Comparison of ENCODE assay signal across 8 mouse cellular contexts in genomic region chr4:130573012-130573350, GRCm38 (mm10). TPM values are rescaled to one million over a fixed set of nuclear protein-coding genes. Genes with fewer than 3 reads are reported as not detected.
DNase-seq lines count a peak whose midpoint lies in the region; ATAC-seq and TF ChIP-seq lines count a peak whose summit lies in the region.

No protein-coding gene starts in this region.

- no peak for ATAC-seq in heart, embryonic 16.5 days (replicated peaks; ENCODE audit: extremely low read depth, insufficient read depth, low FRiP score)
- no peak for ATAC-seq in hindbrain, embryonic 15.5 days (ENCODE audit: low FRiP score, low read depth)
- no peak; the same call in 1 of the 2 replicates for ATAC-seq in midbrain, postnatal 0 days (ENCODE audit: low FRiP score)

- 2% methylated on average over 6 of the region's 6 CpGs for WGBS in heart, embryonic 16.5 days
- 0% methylated on average over 6 of the region's 6 CpGs for WGBS in hindbrain, embryonic 15.5 days
- WGBS in midbrain, postnatal 0 days = under 1% methylated on average over 6 of the region's 6 CpGs

- intact Hi-C loops in heart, postnatal 36 days (cut with DNase I) = no loop called here
- intact Hi-C loops in left cerebral cortex, postnatal 25 days (cut with DNase I) = no loop called here

- TF ChIP-seq CTCF in midbrain, postnatal 0 days (IDR thresholded peaks at IDR 0.05) = no peak

- H3K9me3 ChIP-seq in heart, embryonic 16.5 days (replicated peaks; ENCODE audit: control insufficient read depth, low read length) = no peaks in the 10 kb centered on the region
- H3K9me3 ChIP-seq in hindbrain, embryonic 15.5 days = no peaks in the 10 kb centered on the region
- no peaks in the 10 kb centered on the region for H3K9me3 ChIP-seq in midbrain, postnatal 0 days (ENCODE audit: low read length)

- peaks cover 12% of the 10 kb centered on the region for H3K4me1 ChIP-seq in heart, embryonic 16.5 days (ENCODE audit: control insufficient read depth, insufficient read depth, low read length)
- H3K4me1 ChIP-seq in hindbrain, embryonic 15.5 days (replicated peaks) = peaks cover 46% of the 10 kb centered on the region
- peaks cover 10% of the 10 kb centered on the region for H3K4me1 ChIP-seq in midbrain, postnatal 0 days (ENCODE audit: insufficient read depth, low read length)

- no peaks in the 10 kb centered on the region for H3K36me3 ChIP-seq in heart, embryonic 16.5 days (ENCODE audit: control insufficient read depth, insufficient read depth)
- no peaks in the 10 kb centered on the region for H3K36me3 ChIP-seq in hindbrain, embryonic 15.5 days
- no peaks in the 10 kb centered on the region for H3K36me3 ChIP-seq in midbrain, postnatal 0 days (ENCODE audit: insufficient read depth, low read length)

- no peak for DNase-seq in heart, postnatal 36 days
- peak; percentile 65 for DNase-seq in cerebellum, adult 8-10 months
- DNase-seq in midbrain, postnatal 0 days (ENCODE audit: low spot score) = no peak
- no peak for DNase-seq in layer of hippocampus, adult 9-10 months (ENCODE audit: low spot score)
- DNase-seq in left cerebral cortex, postnatal 25 days (ENCODE audit: low spot score in 2 of 2) = no peak
- DNase-seq in thymus, postnatal 14 days = no peak

- H3K27me3 ChIP-seq in heart, embryonic 16.5 days (ENCODE audit: control insufficient read depth, insufficient read depth, low read length) = peaks cover 5% of the 10 kb centered on the region; the same call in 1 of the 2 replicates
- H3K27me3 ChIP-seq in hindbrain, embryonic 15.5 days = 0 out of 2 replicates have a peak, but pooled peaks cover 2% of the 10 kb centered on the region
- no peaks in the 10 kb centered on the region for H3K27me3 ChIP-seq in midbrain, postnatal 0 days (ENCODE audit: insufficient read depth, low read length)

- H3K9ac ChIP-seq in heart, embryonic 16.5 days (ENCODE audit: low read length) = peak overlapping the region; percentile 78
- peak overlapping the region; percentile 94 for H3K9ac ChIP-seq in hindbrain, embryonic 15.5 days
- peak overlapping the region; percentile 97 for H3K9ac ChIP-seq in midbrain, postnatal 0 days (replicated peaks; ENCODE audit: low read length, poor library complexity, severe bottlenecking)

- peak overlapping the region; percentile 61 for H3K4me3 ChIP-seq in heart, embryonic 16.5 days (ENCODE audit: low read length)
- H3K4me3 ChIP-seq in hindbrain, embryonic 15.5 days = peak overlapping the region; percentile 84
- peak overlapping the region; percentile 90 for H3K4me3 ChIP-seq in midbrain, postnatal 0 days (ENCODE audit: low read depth, low read length)

- H3K4me2 ChIP-seq in heart, embryonic 16.5 days (ENCODE audit: low read depth, low read length) = peak overlapping the region; percentile 87
- H3K4me2 ChIP-seq in hindbrain, embryonic 15.5 days = peak overlapping the region; percentile 85
- peak overlapping the region; percentile 67 for H3K4me2 ChIP-seq in midbrain, postnatal 0 days (ENCODE audit: low read depth, low read length, poor library complexity, severe bottlenecking)

- no peak overlapping the region for H3K27ac ChIP-seq in heart, embryonic 16.5 days (ENCODE audit: low read length)
- peak overlapping the region; percentile 87 for H3K27ac ChIP-seq in hindbrain, embryonic 15.5 days (replicated peaks)
- peak overlapping the region; percentile 89 for H3K27ac ChIP-seq in midbrain, postnatal 0 days (ENCODE audit: low read depth, low read length)

RNA-seq across cellular contexts. Expression of gene Nkain1, which starts 1.0 kb away (rescaled TPM):
- 0.12 and 0.49 TPM in 2 replicates for polyA plus RNA-seq in heart, embryonic 16.5 days (2015; fragmentation: Nextera tagmentation; extraction: Ambion mirVana)
- 1 to 10 TPM; 4.0 to 7.7 TPM for total RNA-seq in heart, postnatal 36 days (2021)
- 11.7 and 12.6 TPM in 2 replicates for polyA plus RNA-seq in hindbrain, embryonic 15.5 days (2015; fragmentation: Nextera tagmentation; extraction: Ambion mirVana)
- 245 and 267 TPM in 2 replicates for total RNA-seq in midbrain, postnatal 0 days (2014; rRNA removed)
- 8.2 and 10.2 TPM in 2 replicates for polyA plus RNA-seq in midbrain, postnatal 0 days (2015; fragmentation: Nextera tagmentation; extraction: Ambion mirVana)
- total RNA-seq in left cerebral cortex, postnatal 25 days (2021) = 10 to 100 TPM; 30.1 to 32.8 TPM
